Comparison of ENCODE assay signal across 11 mouse cellular contexts in genomic region chr6:28975106-28975505, GRCm38 (mm10).
DNase-seq lines count a peak whose midpoint lies in the region; ATAC-seq and TF ChIP-seq lines count a peak whose summit lies in the region.
"Had no signal": no experiment of that assay in that cellular context is flagged by ENCODE, and none has a peak within 500 bp of the region (broad histone marks: within the 10 kb centered on the region; RNA-seq: fewer than 3 reads in every experiment).

No protein-coding gene starts in this region.

- H3K36me3 ChIP-seq in lung, postnatal 0 days (ENCODE audit: insufficient read depth, low read length) = no peaks in the 10 kb centered on the region
- H3K36me3 ChIP-seq in midbrain, embryonic 10.5 days = no peaks in the 10 kb centered on the region
- H3K36me3 ChIP-seq: neural tube, embryonic 12.5 days had no signal

- no peak for TF ChIP-seq CTCF in lung, postnatal 0 days (IDR thresholded peaks at IDR 0.05)

- no peak for TF ChIP-seq EP300 in lung, postnatal 0 days (IDR thresholded peaks at IDR 0.05)

- no peaks in the 10 kb centered on the region for H3K27me3 ChIP-seq in lung, postnatal 0 days (replicated peaks; ENCODE audit: insufficient read depth, low read length)
- H3K27me3 ChIP-seq in midbrain, embryonic 10.5 days (ENCODE audit: low read depth, poor library complexity, severe bottlenecking) = peaks cover 30% of the 10 kb centered on the region
- H3K27me3 ChIP-seq: neural tube, embryonic 12.5 days had no signal

- H3K9ac ChIP-seq in lung, postnatal 0 days (replicated peaks; ENCODE audit: low read depth) = no peak overlapping the region
- H3K9ac ChIP-seq: neural tube, embryonic 12.5 days had no signal

- ATAC-seq in lung, postnatal 0 days = no peak

- H3K9me3 ChIP-seq in lung, postnatal 0 days (ENCODE audit: low read length) = no peaks in the 10 kb centered on the region
- H3K9me3 ChIP-seq in midbrain, embryonic 10.5 days (replicated peaks) = no peaks in the 10 kb centered on the region
- H3K9me3 ChIP-seq: neural tube, embryonic 12.5 days had no signal

- H3K4me2 ChIP-seq in lung, postnatal 0 days (replicated peaks; ENCODE audit: low read depth, low read length) = no peak overlapping the region
- H3K4me2 ChIP-seq: neural tube, embryonic 12.5 days had no signal

- peak; percentile 48 to 72 for DNase-seq in frontal cortex, postnatal 36 days (ENCODE audit: low spot score in 2 of 2)
- no peak for DNase-seq in frontal cortex, postnatal 25 days (ENCODE audit: low spot score in 2 of 2)
- peak; percentile 15 for DNase-seq in lung, postnatal 36 days
- no peak for DNase-seq in lung, postnatal 0 days (ENCODE audit: low spot score)
- DNase-seq in cerebellum, postnatal 14 days = peak; percentile 98 to 99
- DNase-seq in left cerebral cortex, postnatal 36 days (ENCODE audit: low spot score in 2 of 2) = peak; percentile 43 to 53
- no peak for DNase-seq in midbrain, embryonic 10.5 days (ENCODE audit: low spot score)
- no peak for DNase-seq in thymus, adult 18-20 months
- DNase-seq: lung, adult 18-20 months had no signal

- no peak overlapping the region for H3K27ac ChIP-seq in lung, postnatal 0 days (ENCODE audit: low read length)
- no peak overlapping the region for H3K27ac ChIP-seq in midbrain, embryonic 10.5 days (replicated peaks)
- H3K27ac ChIP-seq: neural tube, embryonic 12.5 days had no signal

- WGBS in lung, postnatal 0 days = 94% methylated on average over 1 of the region's 1 CpGs
- WGBS in midbrain, embryonic 10.5 days = 95% methylated on average over 1 of the region's 1 CpGs

- intact Hi-C loops in left cerebral cortex, postnatal 36 days (cut with DNase I) = no loop called here

- H3K4me3 ChIP-seq in lung, postnatal 0 days (ENCODE audit: low read depth, low read length) = no peak overlapping the region
- H3K4me3 ChIP-seq in midbrain, embryonic 10.5 days = no peak overlapping the region
- H3K4me3 ChIP-seq: erythroblast, embryonic 14.5 days; neural tube, embryonic 12.5 days had no signal

- no peaks in the 10 kb centered on the region for H3K4me1 ChIP-seq in lung, postnatal 0 days (ENCODE audit: insufficient read depth, low read depth, low read length)
- peaks cover 6% of the 10 kb centered on the region for H3K4me1 ChIP-seq in midbrain, embryonic 10.5 days

Comparison
In these comparisons a context has a peak if more than half of its experiments do, and no peak if none do; other contexts are left out.
1. DNase-seq: peak in frontal cortex, postnatal 36 days (2 of 2), lung, postnatal 36 days (single experiment), cerebellum, postnatal 14 days (2 of 2) and left cerebral cortex, postnatal 36 days (2 of 2); none in frontal cortex, postnatal 25 days (0 of 2), lung, postnatal 0 days (single experiment), midbrain, embryonic 10.5 days (single experiment) and thymus, adult 18-20 months (0 of 2).